Mouse (Mus musculus) cerebellum, adult 2 months (tissue): Measurements from ENCODE around the gene Arhgef12.
"Not testable (repeated sequence)": the region's sequence is repeated elsewhere in the genome, so short reads cannot be mapped to it uniquely, and the experiment has no call there.

Source experiments
- CTCF ChIP-seq: fragments of 200-500 bp; IDR thresholded peaks from 2 replicates; pipeline ENCODE4 v1.5.1; 2011; ENCODE audit warnings: low read depth, mild to moderate bottlenecking, control low read depth, low read length, moderate library complexity, borderline replicate concordance; ENCODE audit not compliant: insufficient read depth
- POLR2A ChIP-seq: fragments of 200-500 bp; IDR thresholded peaks from 2 replicates; pipeline ENCODE4 v1.6.1; 2011; ENCODE audit warnings: low read length, control low read depth, borderline replicate concordance; ENCODE audit not compliant: insufficient read depth

DNA sequence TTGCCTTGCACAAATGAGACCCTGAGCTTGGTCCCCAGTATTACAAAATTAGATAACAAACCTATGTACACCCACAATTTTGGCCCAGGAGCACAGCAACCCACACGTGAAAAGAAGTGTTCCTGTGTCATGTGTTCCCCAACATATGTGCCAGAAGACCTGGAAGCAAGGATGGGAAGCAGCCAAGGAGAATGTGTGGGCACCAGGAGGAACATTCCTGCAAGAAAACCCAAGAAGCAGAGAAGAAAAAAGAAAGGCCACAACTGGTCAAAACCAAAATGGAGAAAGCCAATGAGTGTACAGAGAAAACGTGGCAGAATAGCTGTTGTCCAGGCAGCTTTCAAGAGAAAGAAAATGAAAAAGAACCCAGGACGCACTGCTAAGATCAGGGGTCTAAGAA lies 142.2 kb downstream of the Arhgef12 start:
- TF ChIP-seq POLR2A, CTCF: not testable (repeated sequence)
